Mouse (Mus musculus) adrenal gland, postnatal 25 days (tissue): ENCODE measurements around the gene Gm9758. TPM values are rescaled to one million over a fixed set of nuclear protein-coding genes. Genes with fewer than 3 reads are reported as not detected.
"Not testable (repeated sequence)": the region's sequence is repeated elsewhere in the genome, so short reads cannot be mapped to it uniquely, and the experiment has no call there.

Source experiments
- DNase-seq: peaks from one replicate; pipeline ENCODE4 v3.0.0; 2021; ENCODE audit warnings: mixed read lengths
- long read RNA-seq: library from polyadenylated mRNA; stranded (forward); transcript quantifications from one replicate; pipeline ENCODE4 v2.0.0, GENCODE M21; 2021
- total RNA-seq: library from RNA; stranded (reverse); gene quantifications from 2 replicates; pipeline ENCODE4 v1.2.3, GENCODE M21; 2021

The Gm9758 gene
- not detected in 2 replicates for total RNA-seq
- long read RNA-seq, result 0 reads

DNA sequence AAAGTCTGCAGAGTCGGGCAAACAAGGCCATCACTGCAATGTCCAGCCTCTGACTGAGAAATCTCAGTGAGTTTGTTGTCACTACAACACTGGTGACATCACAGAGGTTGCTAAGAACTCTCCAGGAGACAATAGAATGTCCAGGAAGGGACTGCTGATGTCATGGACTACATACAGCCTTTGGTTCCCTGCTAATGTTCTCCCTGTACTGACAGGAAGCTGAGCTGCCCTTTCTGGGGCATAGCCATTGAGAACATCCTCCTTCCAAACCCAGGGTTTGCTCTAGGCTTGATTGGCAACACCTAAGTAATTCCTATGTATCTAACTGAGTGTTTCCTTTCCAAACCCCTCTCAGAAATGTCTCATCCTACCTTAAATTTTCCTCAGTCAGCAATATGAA is at the start of gene Gm9758:
Gm9758 (minus strand) TSS at position 101 of the 400 bp plus-strand sequence.
- DNase-seq, result not testable (repeated sequence)

GRCm38 (mm10) chr5:14963821-14964220 is 49.1 kb upstream of the Gm9758 start:
- not testable (repeated sequence) for DNase-seq

DNA sequence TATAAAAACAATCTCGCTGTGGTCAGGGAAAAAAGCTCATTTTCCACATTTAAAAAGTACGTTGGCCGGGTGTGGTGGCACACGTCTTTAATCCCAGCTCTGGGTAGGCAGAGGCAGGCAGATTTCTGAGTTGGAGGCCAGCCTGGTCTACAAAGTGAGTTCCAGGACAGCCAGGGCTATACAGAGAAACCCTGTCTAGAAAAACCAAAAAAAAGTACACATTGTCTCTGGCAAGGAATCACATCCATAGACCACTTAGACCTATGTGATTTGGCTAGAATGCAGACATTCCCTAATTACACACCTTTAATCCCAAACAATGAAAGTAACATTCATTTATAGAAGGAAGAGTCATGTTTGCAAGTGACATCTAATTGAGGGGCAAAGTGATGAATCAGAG is 46.8 kb upstream of the Gm9758 start:
- DNase-seq, result not testable (repeated sequence)

DNA sequence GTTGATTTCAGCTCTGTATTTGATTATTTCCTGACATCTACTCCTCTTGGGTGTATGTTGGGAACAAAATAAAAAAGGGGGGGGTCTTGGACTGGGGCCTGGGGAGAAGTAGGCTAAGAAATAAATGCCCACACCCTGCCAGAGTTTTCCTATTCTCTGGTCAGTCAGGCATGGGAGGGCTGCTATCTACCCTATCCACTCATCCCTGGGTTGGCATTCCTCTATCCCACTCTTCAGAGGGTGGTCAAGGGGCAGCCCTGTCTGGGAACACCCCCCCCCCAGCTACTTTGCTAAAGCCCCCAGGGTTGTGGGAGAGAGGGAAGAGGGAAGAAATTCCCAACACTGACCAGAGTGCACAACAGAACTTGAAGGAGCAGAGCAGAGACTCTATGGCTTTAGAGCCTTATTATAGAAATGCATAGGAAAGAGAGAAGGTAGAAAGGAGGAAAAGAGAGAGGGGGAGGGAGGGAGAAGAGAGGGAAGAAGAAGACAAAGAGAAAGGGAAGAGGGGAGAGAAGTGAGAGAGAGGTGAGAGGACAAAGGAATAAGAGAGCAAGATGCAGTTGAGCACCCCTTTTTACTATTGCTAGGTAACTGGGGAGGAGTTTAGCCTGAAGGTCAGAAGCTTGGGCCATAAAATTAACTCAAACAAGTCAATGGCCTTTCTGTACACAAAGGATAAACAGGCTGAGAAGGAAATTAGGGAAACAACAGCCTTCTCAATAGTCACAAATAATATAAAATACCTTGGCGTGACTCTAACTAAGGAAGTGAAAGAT is 41.4 kb upstream of the Gm9758 start:
- not testable (repeated sequence) for DNase-seq

GRCm38 (mm10) chr5:14953587-14953986 is 38.9 kb upstream of the Gm9758 start:
- not testable (repeated sequence) for DNase-seq

DNA sequence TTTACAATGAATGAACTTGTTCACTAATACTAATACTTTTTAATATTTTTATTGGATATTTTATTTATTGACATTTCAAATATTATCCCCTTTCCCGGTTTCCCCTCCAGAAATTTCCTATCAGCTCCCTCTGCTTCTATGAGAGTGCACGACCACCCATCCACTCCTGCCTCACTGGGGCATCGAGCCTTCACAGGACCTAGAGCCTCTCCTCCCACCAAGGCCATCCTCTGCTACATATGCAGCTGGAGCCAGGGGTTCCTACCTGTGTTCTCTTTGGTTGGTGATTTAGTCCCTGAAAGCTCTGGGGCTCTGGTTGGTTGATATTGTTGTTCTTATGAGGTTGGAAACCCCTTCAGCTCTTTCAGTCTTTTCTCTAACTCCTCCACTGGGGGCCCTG is 38.0 kb upstream of the Gm9758 start:
- DNase-seq, result not testable (repeated sequence)

GRCm38 (mm10) chr5:14951822-14952221 is 37.1 kb upstream of the Gm9758 start:
- not testable (repeated sequence) for DNase-seq

GRCm38 (mm10) chr5:14947482-14948198 is 32.9 kb upstream of the Gm9758 start:
- DNase-seq, result not testable (repeated sequence)

DNA sequence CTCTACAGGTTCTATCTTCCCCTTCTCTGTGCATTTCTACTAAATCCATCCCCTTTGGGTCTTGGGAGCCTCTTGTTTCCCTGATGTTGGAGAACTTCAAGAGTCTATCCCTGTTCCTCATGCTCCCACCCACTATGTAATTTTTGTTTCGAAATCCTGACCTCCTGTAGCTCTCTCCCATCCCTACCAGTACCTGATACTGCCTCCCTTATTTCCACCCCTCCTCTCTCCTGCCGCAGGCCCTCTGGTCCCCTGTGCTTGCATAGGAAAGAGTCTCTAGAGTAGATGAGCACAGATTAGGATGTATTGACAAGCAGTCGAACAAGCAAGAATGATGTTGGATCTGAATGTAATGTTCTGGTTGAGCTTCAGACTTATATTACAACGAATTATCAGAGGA is 30.8 kb upstream of the Gm9758 start:
- DNase-seq, result not testable (repeated sequence)

GRCm38 (mm10) chr5:14941043-14941442 is 26.3 kb upstream of the Gm9758 start:
- DNase-seq, result not testable (repeated sequence)

DNA sequence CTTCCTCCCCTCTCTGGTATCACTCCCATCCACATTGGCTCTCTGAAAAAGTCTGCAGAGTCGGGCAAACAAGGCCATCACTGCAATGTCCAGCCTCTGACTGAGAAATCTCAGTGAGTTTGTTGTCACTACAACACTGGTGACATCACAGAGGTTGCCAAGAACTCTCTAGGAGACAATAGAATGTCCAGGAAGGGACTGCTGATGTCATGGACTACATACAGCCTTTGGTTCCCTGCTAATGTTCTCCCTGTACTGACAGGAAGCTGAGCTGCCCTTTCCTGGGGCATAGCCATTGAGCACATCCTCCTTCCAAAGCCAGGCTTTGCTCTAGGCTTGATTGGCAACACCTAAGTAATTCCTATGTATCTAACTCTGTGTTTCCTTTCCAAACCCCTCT is 23.6 kb upstream of the Gm9758 start, which contains the start of gene Speer4e:
Speer4e (minus strand) TSS at position 101 of the 400 bp plus-strand sequence.
- DNase-seq, result not testable (repeated sequence)

DNA sequence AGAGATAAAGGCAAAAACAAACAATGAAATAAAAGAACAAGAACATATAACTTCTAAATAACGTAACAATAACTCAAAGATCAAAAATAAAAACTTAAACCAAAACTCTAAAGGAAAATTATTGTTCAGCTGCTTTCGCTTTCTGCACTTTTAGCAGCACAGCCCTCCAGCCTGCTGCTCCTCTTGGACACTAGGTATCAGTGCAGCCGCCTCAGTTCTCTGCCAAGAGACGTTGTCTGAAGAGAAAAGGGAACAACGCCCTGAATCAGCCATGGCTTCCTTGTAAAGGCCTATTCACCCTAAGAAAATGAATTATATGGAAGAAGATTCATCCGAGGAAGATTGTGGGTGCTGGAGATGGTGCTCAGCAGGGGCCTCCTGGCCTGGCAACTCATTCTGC is 19.0 kb upstream of the Gm9758 start:
- DNase-seq, result not testable (repeated sequence)

DNA sequence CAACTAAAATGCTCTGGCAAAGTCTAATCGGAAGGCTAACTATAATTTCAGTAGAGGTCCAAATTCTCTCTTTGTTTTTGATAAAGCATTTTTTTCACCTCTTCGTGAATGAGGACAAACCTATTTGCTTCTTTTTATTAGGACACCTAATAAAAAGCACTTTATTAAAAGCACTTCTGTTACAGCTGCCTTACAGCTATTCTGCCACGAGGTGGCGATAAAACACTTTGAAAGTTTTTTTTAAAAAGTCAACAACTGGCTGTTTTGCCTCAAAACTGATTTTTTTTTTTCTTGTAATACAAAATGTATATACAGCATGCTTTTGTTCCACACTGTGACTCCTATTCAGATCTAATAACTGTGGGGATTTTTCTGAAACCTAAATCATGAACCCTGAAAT is 12.3 kb upstream of the Gm9758 start:
- not testable (repeated sequence) for DNase-seq

- DNase-seq, result not testable (repeated sequence)
Measured at GRCm38 (mm10) chr5:14914361-14914760, 338 bp downstream of the Gm9758 start.

DNA sequence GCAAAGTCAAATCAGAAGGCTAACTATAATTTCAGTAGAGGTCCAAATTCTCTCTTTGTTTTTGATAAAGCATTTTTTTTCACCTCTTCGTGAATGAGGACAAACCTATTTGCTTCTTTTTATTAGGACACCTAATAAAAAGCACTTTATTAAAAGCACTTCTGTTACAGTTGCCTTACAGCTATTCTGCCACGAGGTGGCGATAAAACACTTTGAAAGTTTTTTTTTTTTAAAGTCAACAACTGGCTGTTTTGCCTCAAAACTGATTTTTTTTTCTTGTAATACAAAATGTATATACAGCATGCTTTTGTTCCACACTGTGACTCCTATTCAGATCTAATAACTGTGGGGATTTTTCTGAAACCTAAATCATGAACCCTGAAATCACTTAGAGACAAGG is 11.2 kb downstream of the Gm9758 start:
- DNase-seq, result not testable (repeated sequence)

- DNase-seq, result no peak
Measured at GRCm38 (mm10) chr5:14892242-14892641, 22.5 kb downstream of the Gm9758 start.

- DNase-seq, result not testable (repeated sequence)
Measured at GRCm38 (mm10) chr5:14885291-14885690, 29.4 kb downstream of the Gm9758 start.

Other genes starting within 250 kb of the Gm9758 start
- not detected in 2 replicates for gene Speer4e, start 23.5 kb upstream of the Gm9758 start, total RNA-seq
- not detected in 2 replicates for gene Gm10354, start 64.0 kb upstream of the Gm9758 start, total RNA-seq
- gene Gm17019, start 118.1 kb upstream of the Gm9758 start, total RNA-seq, result not detected in 2 replicates